Mouse (Mus musculus): Measurements from ENCODE around the gene Cp. TPM values are rescaled to one million over a fixed set of nuclear protein-coding genes. Genes with fewer than 3 reads are reported as not detected.

The Cp gene
- total RNA-seq, 2 experiments from 2014 or later, result 31.6 to 39.3 TPM

GRCm38 (mm10) chr3:20057306-20058196, 100.7 kb downstream of the Cp start, which contains the start of gene Hltf:
Gene Hltf (plus strand): TSS chr3:20057811.
- DNase-seq, result peak; percentile 95 to 96
- intact Hi-C loops (cut with DNase I), result loop anchor here (2.0 kb wide), 1 partner anchor 23 kb away; the partner anchor contains the start of gene Hps3

GRCm38 (mm10) chr3:20058197-20058541, 101.3 kb downstream of the Cp start:
- no peak for DNase-seq
- intact Hi-C loops (cut with DNase I), result no loop called here

Other genes starting within 250 kb of the Cp start
- 1 to 10 TPM; 7.6 to 8.7 TPM for gene Hps3, start 78.3 kb downstream of the Cp start, total RNA-seq (2021)
- gene Hltf, start 100.8 kb downstream of the Cp start, total RNA-seq (2021), result 10 to 100 TPM; 13.5 to 14.7 TPM
- 100 to 1,000 TPM; 151 to 158 TPM for gene Gyg, start 198.3 kb downstream of the Cp start, total RNA-seq (2021)